In genomic region chr9:120936351-120936750, GRCm38 (mm10) we compare ENCODE assay signal across 8 mouse cellular contexts. TPM values are rescaled to one million over a fixed set of nuclear protein-coding genes. Genes with fewer than 3 reads are reported as not detected.
DNase-seq lines count a peak whose midpoint lies in the region; ATAC-seq and TF ChIP-seq lines count a peak whose summit lies in the region.

No protein-coding gene starts in this region.

- POLR2A ChIA-PET in Patski (lab: Charles Lee) = no interaction called here

- H3K9ac ChIP-seq in hindbrain, postnatal 0 days (replicated peaks; ENCODE audit: low read length) = no peak overlapping the region; the same call in 1 of the 2 replicates
- H3K9ac ChIP-seq in limb, embryonic 11.5 days (ENCODE audit: low read length) = no peak overlapping the region
- H3K9ac ChIP-seq in midbrain, embryonic 11.5 days (ENCODE audit: low read length) = no peak overlapping the region; the same call in 1 of the 2 replicates
- H3K9ac ChIP-seq in stomach, embryonic 15.5 days = no peak overlapping the region

- no peak for ATAC-seq in Patski
- peak; percentile 44 for ATAC-seq in common myeloid progenitor, adult 5-6 weeks (replicated peaks; ENCODE audit: low read depth, poor library complexity, severe bottlenecking)
- ATAC-seq in hindbrain, postnatal 0 days = no peak
- no peak for ATAC-seq in limb, embryonic 11.5 days (ENCODE audit: insufficient number of reproducible peaks, low FRiP score, low TSS enrichment, low read depth)
- no peak for ATAC-seq in midbrain, embryonic 11.5 days (ENCODE audit: low FRiP score)
- ATAC-seq in stomach, embryonic 15.5 days (ENCODE audit: insufficient read depth, low FRiP score, low read depth) = no peak

- no peaks in the 10 kb centered on the region for H3K27me3 ChIP-seq in Patski
- H3K27me3 ChIP-seq in hindbrain, postnatal 0 days (ENCODE audit: insufficient read depth, low read length) = no peaks in the 10 kb centered on the region
- H3K27me3 ChIP-seq in limb, embryonic 11.5 days (ENCODE audit: control insufficient read depth, insufficient read depth, low read length) = no peaks in the 10 kb centered on the region
- H3K27me3 ChIP-seq in midbrain, embryonic 11.5 days (ENCODE audit: control insufficient read depth, insufficient read depth, low read length) = no peaks in the 10 kb centered on the region
- H3K27me3 ChIP-seq in stomach, embryonic 15.5 days (replicated peaks) = no peaks in the 10 kb centered on the region

- CTCF ChIA-PET in Patski (lab: Charles Lee) = interaction anchor here (0.7 to 1.4 kb wide), 5 partner anchors 9 to 202 kb away, joined by 3 to 4 read pairs (median 3); no protein-coding TSS in a partner anchor

- H3K36me3 ChIP-seq in hindbrain, postnatal 0 days (ENCODE audit: insufficient read depth, low read length) = no peaks in the 10 kb centered on the region
- no peaks in the 10 kb centered on the region; the same call in 1 of the 2 replicates for H3K36me3 ChIP-seq in limb, embryonic 11.5 days (ENCODE audit: control insufficient read depth, insufficient read depth, low read length)
- 0 out of 2 replicates have a peak, but pooled peaks cover 6% of the 10 kb centered on the region for H3K36me3 ChIP-seq in midbrain, embryonic 11.5 days (ENCODE audit: control insufficient read depth, insufficient read depth, low read length)
- H3K36me3 ChIP-seq in stomach, embryonic 15.5 days = no peaks in the 10 kb centered on the region

- TF ChIP-seq CTCF in Patski (IDR thresholded peaks at IDR 0.05) = peak; percentile 91
- peak; percentile 85 for TF ChIP-seq CTCF in hindbrain, postnatal 0 days (IDR thresholded peaks at IDR 0.05; ENCODE audit: low read depth)

- 10% methylated on average over 8 of the region's 8 CpGs for WGBS in hindbrain, postnatal 0 days
- 31% methylated on average over 8 of the region's 8 CpGs for WGBS in limb, embryonic 11.5 days
- 33% methylated on average over 8 of the region's 8 CpGs for WGBS in midbrain, embryonic 11.5 days
- WGBS in stomach, embryonic 15.5 days = 6% methylated on average over 8 of the region's 8 CpGs

- H3K9me3 ChIP-seq in hindbrain, postnatal 0 days (ENCODE audit: low read length) = no peaks in the 10 kb centered on the region
- H3K9me3 ChIP-seq in limb, embryonic 11.5 days (ENCODE audit: control insufficient read depth, low read length) = no peaks in the 10 kb centered on the region
- H3K9me3 ChIP-seq in midbrain, embryonic 11.5 days (ENCODE audit: control insufficient read depth, low read length) = no peaks in the 10 kb centered on the region
- H3K9me3 ChIP-seq in stomach, embryonic 15.5 days = no peaks in the 10 kb centered on the region

- peak overlapping the region; percentile 86 for H3K4me3 ChIP-seq in hindbrain, postnatal 0 days (ENCODE audit: low read length)
- H3K4me3 ChIP-seq in limb, embryonic 11.5 days (ENCODE audit: low read depth, low read length) = peak overlapping the region; percentile 9; the same call in 1 of the 2 replicates
- peak overlapping the region; percentile 95 for H3K4me3 ChIP-seq in midbrain, embryonic 11.5 days (ENCODE audit: low read depth, low read length)
- peak overlapping the region; percentile 86 for H3K4me3 ChIP-seq in stomach, embryonic 15.5 days (replicated peaks)

- H3K4me2 ChIP-seq in hindbrain, postnatal 0 days (ENCODE audit: low read depth, low read length) = peak overlapping the region; percentile 65
- peak overlapping the region; percentile 79 for H3K4me2 ChIP-seq in limb, embryonic 11.5 days (ENCODE audit: low read depth, severe bottlenecking)
- peak overlapping the region; percentile 91 for H3K4me2 ChIP-seq in midbrain, embryonic 11.5 days
- peak overlapping the region; percentile 65 for H3K4me2 ChIP-seq in stomach, embryonic 15.5 days

- no peak overlapping the region for H3K27ac ChIP-seq in hindbrain, postnatal 0 days
- H3K27ac ChIP-seq in limb, embryonic 11.5 days (replicated peaks; ENCODE audit: low read depth, low read length) = no peak overlapping the region
- no peak overlapping the region for H3K27ac ChIP-seq in midbrain, embryonic 11.5 days (ENCODE audit: low read depth, low read length)
- H3K27ac ChIP-seq in stomach, embryonic 15.5 days = no peak overlapping the region

- in situ Hi-C loops in Patski (cut with MboI; ENCODE audit: low pct_unique_long_range_greater_than_20kb) = loop anchor here (5.0 kb wide), 1 partner anchor 154 kb away; no protein-coding TSS in a partner anchor

- peak; percentile 36 for DNase-seq in 3134 (ENCODE audit: extremely low read depth, insufficient read length, low spot score)
- DNase-seq in Patski (ENCODE audit: low read depth, low spot score) = no peak
- DNase-seq in gastrocnemius, adult 18-20 months (ENCODE audit: low spot score) = peak; percentile 48
- DNase-seq in hindbrain, postnatal 0 days (ENCODE audit: low spot score) = peak; percentile 88
- DNase-seq in limb, embryonic 11.5 days (ENCODE audit: low spot score) = peak; percentile 81
- DNase-seq in midbrain, embryonic 11.5 days (ENCODE audit: low spot score, missing footprints) = peak; percentile 95

- peaks cover 30% of the 10 kb centered on the region for H3K4me1 ChIP-seq in hindbrain, postnatal 0 days (ENCODE audit: insufficient read depth, low read length)
- peaks cover 18% of the 10 kb centered on the region for H3K4me1 ChIP-seq in limb, embryonic 11.5 days (ENCODE audit: control insufficient read depth, insufficient read depth, low read length)
- peaks cover 43% of the 10 kb centered on the region for H3K4me1 ChIP-seq in midbrain, embryonic 11.5 days (ENCODE audit: control insufficient read depth, insufficient read depth, low read length)
- H3K4me1 ChIP-seq in stomach, embryonic 15.5 days = peaks cover 49% of the 10 kb centered on the region

RNA-seq across cellular contexts. Expression of gene Ctnnb1, which starts 7.3 kb away (rescaled TPM):
- 651 TPM for polyA plus RNA-seq in Patski (2021)
- 460 and 470 TPM in 2 replicates for total RNA-seq in common myeloid progenitor, adult 5-6 weeks (2017)
- 100 to 1,000 TPM; 185 to 217 TPM for total RNA-seq in gastrocnemius, adult 18-20 months (2021)
- total RNA-seq in hindbrain, postnatal 0 days (2014; rRNA removed) = 861 and 986 TPM in 2 replicates
- 287 and 288 TPM in 2 replicates for polyA plus RNA-seq in hindbrain, postnatal 0 days (2015; fragmentation: Nextera tagmentation; extraction: Ambion mirVana)
- 836 and 849 TPM in 2 replicates for polyA plus RNA-seq in limb, embryonic 11.5 days (2014; fragmentation: Nextera tagmentation; extraction: Ambion mirVana)
- 999 and 1,044 TPM in 2 replicates for polyA plus RNA-seq in midbrain, embryonic 11.5 days (2014; fragmentation: Nextera tagmentation; extraction: Ambion mirVana)
- 502 and 547 TPM in 2 replicates for polyA plus RNA-seq in stomach, embryonic 15.5 days (2015; fragmentation: Nextera tagmentation; extraction: Ambion mirVana)

Comparison
In these comparisons a context has a peak if more than half of its experiments do, and no peak if none do; other contexts are left out.
1. H3K4me3 ChIP-seq: peak in every context shown above with its lines; median percentile 95 in midbrain, embryonic 11.5 days; 86 in hindbrain, postnatal 0 days; 86 in stomach, embryonic 15.5 days; 9 in limb, embryonic 11.5 days.